Mouse (Mus musculus) liver, embryonic 14.5 days (tissue): ENCODE results near the gene Sdk2. TPM values are rescaled to one million over a fixed set of nuclear protein-coding genes. Genes with fewer than 3 reads are reported as not detected.

Experiments
- ATAC-seq: fragments of 200-750 bp; cut with Nextera tagmentation; 2 replicates; pipeline ENCODE4 v1.8.0; 2017; ENCODE audit warnings: moderate number of reproducible peaks, mild to moderate bottlenecking, moderate library complexity; ENCODE audit not compliant: insufficient read depth
- DNase-seq, 3 experiments: peaks; one replicate each; pipeline ENCODE4 v3.0.0-alpha.2; 2012 to 2013; ENCODE audit warnings: low read depth in 3 of 3, low spot score in 3 of 3
- H3K27ac ChIP-seq: fragments of 300-500 bp; sonication (generic); 2 replicates; pipeline ENCODE4 v1.5.1; 2014; ENCODE audit warnings: moderate library complexity, mild to moderate bottlenecking, control low read depth, inconsistent platforms
- H3K27me3 ChIP-seq: fragments of 300-500 bp; sonication (generic); 2 replicates; pipeline ENCODE4 v1.6.1; 2014; ENCODE audit warnings: mild to moderate bottlenecking, low read length, moderate library complexity; ENCODE audit not compliant: control insufficient read depth, insufficient read depth
- H3K36me3 ChIP-seq: fragments of 300-500 bp; sonication (generic); replicated peaks from 2 replicates; pipeline ENCODE4 v1.6.1; 2014; ENCODE audit warnings: low read depth; ENCODE audit not compliant: control insufficient read depth, insufficient read depth
- H3K4me1 ChIP-seq, 2 experiments: fragments of 200-500 bp in 1 of 2; fragments of 300-500 bp in 1 of 2; sonication (generic) in 1 of 2; replicated peaks; 2 replicates each; pipeline ENCODE4 v1.6.1; 2012 to 2014; ENCODE audit warnings: antibody characterized with exemption in 1 of 2, inconsistent platforms in 1 of 2, low read length in 1 of 2; ENCODE audit not compliant: control insufficient read depth in 2 of 2, insufficient read depth in 2 of 2
- H3K4me2 ChIP-seq: fragments of 300-500 bp; sonication (generic); 2 replicates; pipeline ENCODE4 v1.6.1; 2014; ENCODE audit warnings: low read depth, mild to moderate bottlenecking, control low read depth, moderate library complexity
- H3K4me3 ChIP-seq, 2 experiments: fragments of 200-500 bp in 1 of 2; fragments of 300-500 bp in 1 of 2; sonication (generic) in 1 of 2; 2 replicates each; pipeline ENCODE4 v1.5.1; 2012 to 2014; ENCODE audit warnings: low read depth in 2 of 2, low read length in 2 of 2, mild to moderate bottlenecking in 2 of 2, control low read depth in 1 of 2, inconsistent platforms in 1 of 2, moderate library complexity in 1 of 2; ENCODE audit not compliant: insufficient read depth in 1 of 2
- H3K9ac ChIP-seq: fragments of 300-500 bp; sonication (generic); replicated peaks from 2 replicates; pipeline ENCODE4 v1.6.1; 2014; ENCODE audit warnings: mild to moderate bottlenecking, control low read depth, moderate library complexity
- H3K9me3 ChIP-seq: fragments of 300-500 bp; sonication (generic); 2 replicates; pipeline ENCODE4 v1.6.1; 2016; ENCODE audit warnings: low read length, mixed read lengths; ENCODE audit not compliant: control insufficient read depth
- CTCF ChIP-seq: IDR thresholded peaks from 2 replicates; pipeline ENCODE4 v1.5.1; 2016; ENCODE audit warnings: antibody characterized with exemption, low read depth, control low read depth
- EP300 ChIP-seq: IDR thresholded peaks from 2 replicates; pipeline ENCODE4 v1.6.1; 2016; ENCODE audit warnings: antibody characterized with exemption, low read depth
- WGBS: fragments of 180-500 bp; shearing (Covaris S2); extraction: QIAGEN DNeasy Blood & Tissue Kit; methylation state at CpG from one replicate; pipeline ENCODE4 v1.1.7; 2014; ENCODE audit not compliant: insufficient replicate concordance; 5-methylcytosine and 5-hydroxymethylcytosine counted together
- polyA plus RNA-seq, 2 experiments: library from polyadenylated mRNA; depleted of rRNA in 1 of 2; stranded (reverse) in 1 of 2; unstranded in 1 of 2; fragments of >200 nt; fragmentation: Nextera tagmentation in 1 of 2; extraction: Ambion mirVana in 1 of 2; gene quantifications; 2 replicates each; pipeline versions ENCODE4 v1.2.1 to v1.2.3; 2012 to 2014

The Sdk2 gene
- polyA plus RNA-seq, 2 experiments, result 0.09 to 0.13 TPM

- Histone ChIP-seq H3K4me3 (no peak overlapping the region), H3K36me3 (no peaks in the 10 kb centered on the region), H3K4me1 (no peaks in the 10 kb centered on the region), H3K9ac (no peak overlapping the region), H3K27me3 (no peaks in the 10 kb centered on the region), H3K4me2 (no peak overlapping the region), H3K27ac (no peak overlapping the region), H3K9me3 (no peaks in the 10 kb centered on the region)
- ATAC-seq (no peak), DNase-seq (no peak)
- no peak for TF ChIP-seq EP300
- TF ChIP-seq CTCF, result no peak
- WGBS, result 73% methylated on average over 13 of the region's 13 CpGs
These were observed 211.2 kb downstream of the Sdk2 start for GRCm38 (mm10) chr11:113855661-113856060.

- Histone ChIP-seq H3K27me3 (no peaks in the 10 kb centered on the region), H3K9ac (no peak overlapping the region), H3K4me1 (no peaks in the 10 kb centered on the region), H3K4me2 (no peak overlapping the region), H3K9me3 (no peaks in the 10 kb centered on the region), H3K4me3 (no peak overlapping the region), H3K36me3 (no peaks in the 10 kb centered on the region), H3K27ac (no peak overlapping the region)
- ATAC-seq (no peak), DNase-seq (no peak)
- 76% methylated on average over 8 of the region's 8 CpGs for WGBS
- TF ChIP-seq CTCF (no peak), EP300 (no peak)
These were observed 215.1 kb downstream of the Sdk2 start for GRCm38 (mm10) chr11:113851750-113852149.

GRCm38 (mm10) chr11:113849322-113849721 is 217.5 kb downstream of the Sdk2 start:
- no peak overlapping the region for H3K4me3 ChIP-seq
- TF ChIP-seq EP300 (no peak), CTCF (no peak)
- no peak overlapping the region for H3K27ac ChIP-seq

GRCm38 (mm10) chr11:113843920-113844319 is 222.9 kb downstream of the Sdk2 start:
- 58% methylated on average over 6 of the region's 6 CpGs for WGBS

More at GRCm38 (mm10) chr11:113849322-113849721, 217.5 kb downstream of the Sdk2 start:
- Histone ChIP-seq H3K9ac (no peak overlapping the region), H3K4me1 (no peaks in the 10 kb centered on the region), H3K4me2 (no peak overlapping the region), H3K9me3 (no peaks in the 10 kb centered on the region), H3K27me3 (no peaks in the 10 kb centered on the region), H3K36me3 (no peaks in the 10 kb centered on the region)
- 48% methylated on average over 7 of the region's 7 CpGs for WGBS
- no peak for ATAC-seq
- no peak for DNase-seq

GRCm38 (mm10) chr11:113842879-113843278 is 224.0 kb downstream of the Sdk2 start:
- H3K9me3 ChIP-seq, result no peaks in the 10 kb centered on the region
- H3K4me2 ChIP-seq, result no peak overlapping the region
- TF ChIP-seq CTCF (no peak), EP300 (no peak)
- DNase-seq, result no peak
- no peaks in the 10 kb centered on the region for H3K27me3 ChIP-seq
- no peaks in the 10 kb centered on the region for H3K36me3 ChIP-seq
- no peak overlapping the region for H3K27ac ChIP-seq
- H3K9ac ChIP-seq, result no peak overlapping the region
- no peak overlapping the region for H3K4me3 ChIP-seq
- no peaks in the 10 kb centered on the region for H3K4me1 ChIP-seq
- WGBS, result 74% methylated on average over 11 of the region's 11 CpGs
- no peak for ATAC-seq

More at GRCm38 (mm10) chr11:113843920-113844319, 222.9 kb downstream of the Sdk2 start:
- Histone ChIP-seq H3K36me3 (no peaks in the 10 kb centered on the region), H3K27me3 (no peaks in the 10 kb centered on the region), H3K27ac (no peak overlapping the region), H3K9ac (no peak overlapping the region), H3K4me2 (no peak overlapping the region), H3K4me3 (no peak overlapping the region), H3K4me1 (no peaks in the 10 kb centered on the region), H3K9me3 (no peaks in the 10 kb centered on the region)
- ATAC-seq (no peak), DNase-seq (no peak)
- TF ChIP-seq CTCF (no peak), EP300 (no peak)
